In the genomic region with DNA sequence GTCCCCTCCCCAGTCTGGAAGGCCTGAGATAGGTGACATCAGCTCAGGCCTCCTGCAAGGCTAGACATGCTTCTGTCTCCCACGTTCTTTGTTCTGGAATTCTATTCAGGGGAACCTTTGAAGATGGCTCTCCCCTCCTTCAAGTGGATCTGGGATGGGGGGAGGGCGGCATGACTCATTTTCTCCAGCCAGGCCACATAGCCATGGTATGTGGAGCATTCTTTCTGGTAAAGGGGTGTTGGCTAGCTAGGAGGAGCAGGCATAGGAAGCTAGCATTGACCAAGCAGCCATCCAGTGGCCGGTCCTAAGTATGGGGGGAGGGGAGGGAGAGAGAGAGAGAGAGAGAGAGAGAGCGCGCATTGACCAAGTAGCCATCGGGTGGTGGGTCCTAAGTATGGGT, we compare ENCODE assay signal across 20 mouse cellular contexts. TPM values are rescaled to one million over a fixed set of nuclear protein-coding genes. Genes with fewer than 3 reads are reported as not detected.
DNase-seq lines count a peak whose midpoint lies in the region; ATAC-seq and TF ChIP-seq lines count a peak whose summit lies in the region.
"Had no signal": no experiment of that assay in that cellular context is flagged by ENCODE, and none has a peak within 500 bp of the region (broad histone marks: within the 10 kb centered on the region; RNA-seq: fewer than 3 reads in every experiment).

No protein-coding gene starts in this region.

- H3K9me3 ChIP-seq in heart, embryonic 10.5 days: no peaks in the 10 kb centered on the region
- H3K9me3 ChIP-seq in stomach, embryonic 15.5 days: no peaks in the 10 kb centered on the region
- no peaks in the 10 kb centered on the region for H3K9me3 ChIP-seq in stomach, postnatal 0 days (ENCODE audit: control insufficient read depth, low read length)
- no peaks in the 10 kb centered on the region for H3K9me3 ChIP-seq in midbrain, embryonic 14.5 days (ENCODE audit: control insufficient read depth, low read length)
- H3K9me3 ChIP-seq: embryonic facial prominence, embryonic 15.5 days; forebrain, embryonic 10.5 days; heart, embryonic 15.5 days; kidney, embryonic 15.5 days; limb, embryonic 13.5 days; midbrain, embryonic 12.5 days had no signal

- no peak for TF ChIP-seq CTCF in stomach, postnatal 0 days (IDR thresholded peaks at IDR 0.05; ENCODE audit: low read depth)

- H3K4me3 ChIP-seq in heart, embryonic 10.5 days: no peak overlapping the region
- no peak overlapping the region for H3K4me3 ChIP-seq in stomach, embryonic 15.5 days (replicated peaks)
- H3K4me3 ChIP-seq in stomach, postnatal 0 days (ENCODE audit: low read depth, low read length): no peak overlapping the region
- no peak overlapping the region for H3K4me3 ChIP-seq in midbrain, embryonic 14.5 days (replicated peaks; ENCODE audit: low read depth, low read length)
- H3K4me3 ChIP-seq: embryonic facial prominence, embryonic 15.5 days; forebrain, embryonic 10.5 days; heart, embryonic 15.5 days; kidney, embryonic 15.5 days; limb, embryonic 13.5 days; midbrain, embryonic 12.5 days had no signal

- ATAC-seq in stomach, embryonic 15.5 days (ENCODE audit: insufficient read depth, low FRiP score, low read depth): 0 out of 2 replicates have a peak, but pooled peaks have one; percentile 27
- no peak for ATAC-seq in stomach, postnatal 0 days (ENCODE audit: low FRiP score, low TSS enrichment)
- ATAC-seq in midbrain, embryonic 14.5 days (ENCODE audit: low FRiP score, low TSS enrichment): no peak
- ATAC-seq: hindbrain, embryonic 16.5 days; intestine, embryonic 16.5 days had no signal

- WGBS in heart, embryonic 10.5 days: 33% methylated on average over 5 of the region's 6 CpGs
- WGBS in stomach, embryonic 15.5 days: 69% methylated on average over 6 of the region's 6 CpGs
- 68% methylated on average over 6 of the region's 6 CpGs for WGBS in stomach, postnatal 0 days
- WGBS in midbrain, embryonic 14.5 days: 74% methylated on average over 6 of the region's 6 CpGs

- intact Hi-C loops in heart, postnatal 14 days (cut with DNase I): no loop called here

- no peak for DNase-seq in heart, embryonic 10.5 days (ENCODE audit: low spot score)
- no peak for DNase-seq in heart, postnatal 14 days
- no peak for DNase-seq in stomach, postnatal 0 days (ENCODE audit: low spot score)
- DNase-seq in ZHBTc4 (ENCODE audit: low read depth, low spot score): peak; percentile 89
- DNase-seq in cerebellum, adult 8-10 months: no peak
- no peak for DNase-seq in adrenal gland, adult 18-20 months (ENCODE audit: low spot score in 2 of 2)
- DNase-seq in midbrain, embryonic 14.5 days: no peak
- DNase-seq: cerebellum, postnatal 10 days; kidney, postnatal 4 days; lung, adult 2 months; thymus, postnatal 4 days had no signal

- H3K27ac ChIP-seq in heart, embryonic 10.5 days: peak overlapping the region; percentile 64
- no peak overlapping the region for H3K27ac ChIP-seq in stomach, embryonic 15.5 days
- no peak overlapping the region for H3K27ac ChIP-seq in stomach, postnatal 0 days (replicated peaks)
- no peak overlapping the region for H3K27ac ChIP-seq in midbrain, embryonic 14.5 days (replicated peaks; ENCODE audit: low read depth, low read length)
- H3K27ac ChIP-seq: embryonic facial prominence, embryonic 15.5 days; forebrain, embryonic 10.5 days; heart, embryonic 15.5 days; kidney, embryonic 15.5 days; limb, embryonic 13.5 days; midbrain, embryonic 12.5 days had no signal

- no peaks in the 10 kb centered on the region for H3K27me3 ChIP-seq in heart, embryonic 10.5 days (ENCODE audit: insufficient read depth, poor library complexity, severe bottlenecking)
- H3K27me3 ChIP-seq in stomach, embryonic 15.5 days (replicated peaks): no peaks in the 10 kb centered on the region
- no peaks in the 10 kb centered on the region for H3K27me3 ChIP-seq in stomach, postnatal 0 days (ENCODE audit: control insufficient read depth, insufficient read depth, low read length)
- H3K27me3 ChIP-seq in midbrain, embryonic 14.5 days (ENCODE audit: control insufficient read depth, insufficient read depth, low read length): no peaks in the 10 kb centered on the region
- H3K27me3 ChIP-seq: embryonic facial prominence, embryonic 15.5 days; heart, embryonic 15.5 days; kidney, embryonic 15.5 days; limb, embryonic 13.5 days; midbrain, embryonic 12.5 days had no signal

- no peaks in the 10 kb centered on the region for H3K36me3 ChIP-seq in heart, embryonic 10.5 days
- H3K36me3 ChIP-seq in stomach, embryonic 15.5 days: no peaks in the 10 kb centered on the region
- H3K36me3 ChIP-seq in stomach, postnatal 0 days (ENCODE audit: control insufficient read depth, insufficient read depth, low read length): no peaks in the 10 kb centered on the region
- no peaks in the 10 kb centered on the region for H3K36me3 ChIP-seq in midbrain, embryonic 14.5 days (ENCODE audit: control insufficient read depth, insufficient read depth, low read length)
- H3K36me3 ChIP-seq: embryonic facial prominence, embryonic 15.5 days; forebrain, embryonic 10.5 days; heart, embryonic 15.5 days; kidney, embryonic 15.5 days; limb, embryonic 13.5 days; midbrain, embryonic 12.5 days had no signal

- H3K4me1 ChIP-seq in heart, embryonic 10.5 days: peaks cover 21% of the 10 kb centered on the region
- no peaks in the 10 kb centered on the region for H3K4me1 ChIP-seq in stomach, embryonic 15.5 days
- H3K4me1 ChIP-seq in stomach, postnatal 0 days (replicated peaks; ENCODE audit: control insufficient read depth, insufficient read depth): no peaks in the 10 kb centered on the region
- no peaks in the 10 kb centered on the region for H3K4me1 ChIP-seq in midbrain, embryonic 14.5 days (ENCODE audit: control insufficient read depth, insufficient read depth, low read length)
- H3K4me1 ChIP-seq: midbrain, embryonic 12.5 days had no signal

- no peak overlapping the region for H3K4me2 ChIP-seq in stomach, embryonic 15.5 days
- H3K4me2 ChIP-seq in stomach, postnatal 0 days (replicated peaks; ENCODE audit: low read depth): no peak overlapping the region
- no peak overlapping the region for H3K4me2 ChIP-seq in midbrain, embryonic 14.5 days (ENCODE audit: low read length)
- H3K4me2 ChIP-seq: embryonic facial prominence, embryonic 15.5 days; heart, embryonic 15.5 days; kidney, embryonic 15.5 days; limb, embryonic 13.5 days; midbrain, embryonic 12.5 days had no signal

- H3K9ac ChIP-seq in stomach, embryonic 15.5 days: no peak overlapping the region
- no peak overlapping the region for H3K9ac ChIP-seq in stomach, postnatal 0 days (ENCODE audit: low read length)
- H3K9ac ChIP-seq in midbrain, embryonic 14.5 days (replicated peaks; ENCODE audit: low read length): no peak overlapping the region
- H3K9ac ChIP-seq: embryonic facial prominence, embryonic 15.5 days; heart, embryonic 15.5 days; kidney, embryonic 15.5 days; limb, embryonic 13.5 days; midbrain, embryonic 12.5 days had no signal

- no peak for TF ChIP-seq EP300 in stomach, postnatal 0 days (optimal IDR thresholded peaks at IDR 0.05)

RNA-seq across cellular contexts. Expression of gene Pstpip1, which starts 17.8 kb away (rescaled TPM):
- polyA plus RNA-seq in heart, embryonic 10.5 days (2016; fragmentation: Nextera tagmentation; extraction: Ambion mirVana): 0.58 and 1.2 TPM in 2 replicates
- 1 to 10 TPM; 1.1 to 3.2 TPM for total RNA-seq in heart, postnatal 14 days (2021)
- 2.2 and 2.4 TPM in 2 replicates for polyA plus RNA-seq in stomach, embryonic 15.5 days (2015; fragmentation: Nextera tagmentation; extraction: Ambion mirVana)
- polyA plus RNA-seq in stomach, postnatal 0 days (2015; fragmentation: Nextera tagmentation; extraction: Ambion mirVana): 3.9 and 5.0 TPM in 2 replicates
- total RNA-seq in adrenal gland, adult 18-20 months (2021): 1 to 10 TPM in 1 of 2 experiments, under 1 TPM in 1; 0.89 to 2.0 TPM
- 0.24 and 1.0 TPM in 2 replicates for polyA plus RNA-seq in midbrain, embryonic 14.5 days (2014; fragmentation: Nextera tagmentation; extraction: Ambion mirVana)

RNA-seq across cellular contexts. Expression of gene Tspan3, which starts 57.8 kb away (rescaled TPM):
- polyA plus RNA-seq in heart, embryonic 10.5 days (2016; fragmentation: Nextera tagmentation; extraction: Ambion mirVana): 399 and 412 TPM in 2 replicates
- 100 to 1,000 TPM; 194 to 199 TPM for total RNA-seq in heart, postnatal 14 days (2021)
- polyA plus RNA-seq in stomach, embryonic 15.5 days (2015; fragmentation: Nextera tagmentation; extraction: Ambion mirVana): 409 and 422 TPM in 2 replicates
- polyA plus RNA-seq in stomach, postnatal 0 days (2015; fragmentation: Nextera tagmentation; extraction: Ambion mirVana): 318 and 328 TPM in 2 replicates
- 100 to 1,000 TPM; 112 to 141 TPM for total RNA-seq in adrenal gland, adult 18-20 months (2021)
- 555 and 629 TPM in 2 replicates for polyA plus RNA-seq in midbrain, embryonic 14.5 days (2014; fragmentation: Nextera tagmentation; extraction: Ambion mirVana)
